Mouse (Mus musculus): ENCODE measurements around the gene Megf11. TPM values are rescaled to one million over a fixed set of nuclear protein-coding genes. Genes with fewer than 3 reads are reported as not detected.
A peak's percentile ranks its signal among the peaks of the same experiment; 100 is the strongest.
"Not testable (repeated sequence)": the region's sequence is repeated elsewhere in the genome, so short reads cannot be mapped to it uniquely, and the experiment has no call there.

Megf11 gene
- total RNA-seq, 2 experiments from 2014 or later: 16.3 to 16.7 TPM

- DNase-seq: no peak
Observed at GRCm38 (mm10) chr9:64654723-64655122, 269.3 kb downstream of the Megf11 start.

- no peak for DNase-seq
Observed at GRCm38 (mm10) chr9:64656613-64657012, 271.2 kb downstream of the Megf11 start.

DNA sequence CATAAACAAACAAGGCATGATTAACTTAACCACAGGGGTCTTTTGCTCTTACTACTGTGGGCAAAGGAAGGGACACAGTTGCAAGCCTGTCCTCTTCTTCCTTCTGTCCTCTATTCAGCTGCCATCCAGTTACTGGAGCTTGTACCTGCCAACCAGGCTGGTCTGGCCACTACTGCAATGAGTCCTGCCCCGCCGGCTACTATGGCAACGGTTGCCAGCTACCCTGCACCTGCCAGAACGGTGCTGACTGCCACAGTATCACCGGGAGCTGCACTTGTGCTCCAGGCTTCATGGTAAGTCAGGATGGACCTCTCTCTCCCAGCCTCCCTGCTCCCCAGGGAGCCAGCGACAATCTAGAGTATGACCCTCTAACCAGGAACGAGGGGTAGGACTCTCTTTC is 274.8 kb downstream of the Megf11 start:
- DNase-seq: no peak

- no peak for DNase-seq
Observed at GRCm38 (mm10) chr9:64664612-64665011, 279.2 kb downstream of the Megf11 start.

DNA sequence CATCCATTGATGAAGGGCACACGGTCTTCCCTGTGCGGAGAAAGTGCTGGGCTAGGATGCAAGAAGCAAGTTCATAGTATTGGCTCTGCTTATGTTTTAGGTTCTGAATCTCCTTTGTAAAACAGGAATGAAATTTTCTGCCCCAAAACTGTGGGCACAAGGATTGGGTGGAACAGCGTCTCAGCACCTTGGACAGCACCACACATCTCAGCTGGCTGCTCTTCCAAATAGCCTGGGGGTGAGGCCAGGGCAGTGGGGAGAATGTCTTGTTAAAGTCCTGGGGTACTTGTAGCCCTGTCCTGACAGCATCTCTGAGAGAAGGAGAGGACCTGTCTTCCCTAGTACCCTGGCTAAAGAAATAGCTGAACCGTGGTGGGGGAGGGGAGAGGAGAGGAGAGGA is 281.1 kb downstream of the Megf11 start:
- DNase-seq: no peak

- DNase-seq: no peak
Observed at GRCm38 (mm10) chr9:64667513-64667912, 282.1 kb downstream of the Megf11 start.

GRCm38 (mm10) chr9:64668001-64668400 is 282.6 kb downstream of the Megf11 start:
- no peak for DNase-seq

DNA sequence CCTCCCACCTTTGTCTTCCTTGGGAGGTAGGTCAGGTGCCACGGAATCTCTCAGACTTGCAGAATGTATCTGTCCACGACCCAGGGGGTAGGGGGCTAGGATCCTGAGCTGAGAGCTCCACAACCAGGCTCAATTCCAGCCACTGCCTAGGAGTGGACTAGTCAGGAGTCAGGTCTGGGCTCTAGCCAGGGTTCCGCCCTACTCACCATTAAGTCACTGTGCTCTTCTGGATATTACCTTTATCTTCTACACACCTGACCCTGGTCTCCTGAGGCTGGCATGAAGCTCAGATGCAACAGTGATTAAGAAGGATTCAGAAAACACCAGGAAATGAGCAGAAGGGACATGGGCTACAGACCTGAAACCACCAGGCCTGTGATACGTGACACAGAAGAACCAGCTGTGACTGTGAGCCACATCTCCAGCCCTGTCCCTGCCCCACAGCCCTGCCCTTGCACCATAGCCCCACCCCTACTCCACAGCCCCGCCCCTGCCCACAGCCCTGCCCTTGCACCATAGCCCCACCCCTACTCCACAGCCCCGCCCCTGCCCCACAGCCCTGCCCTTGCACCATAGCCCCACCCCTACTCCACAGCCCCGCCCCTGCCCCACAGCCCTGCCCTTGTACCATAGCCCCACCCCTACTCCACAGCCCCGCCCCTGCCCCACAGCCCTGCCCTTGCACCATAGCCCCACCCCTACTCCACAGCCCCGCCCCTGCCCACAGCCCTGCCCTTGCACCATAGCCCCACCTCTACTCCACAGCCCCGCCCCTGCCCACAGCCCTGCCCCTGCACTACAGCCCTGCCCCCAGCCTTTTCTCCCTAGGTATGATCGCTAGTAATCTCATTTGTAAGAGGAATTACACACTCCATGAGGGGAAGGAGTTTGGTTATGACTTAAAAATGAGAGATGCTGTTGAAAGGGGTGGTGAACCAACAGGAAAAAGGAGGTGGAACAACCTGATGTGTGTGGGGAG is 286.2 kb downstream of the Megf11 start:
- not testable (repeated sequence) for DNase-seq

GRCm38 (mm10) chr9:64687122-64688014 is 301.9 kb downstream of the Megf11 start:
- DNase-seq: no peak

GRCm38 (mm10) chr9:64688015-64688394 is 302.6 kb downstream of the Megf11 start:
- DNase-seq: no peak

DNA sequence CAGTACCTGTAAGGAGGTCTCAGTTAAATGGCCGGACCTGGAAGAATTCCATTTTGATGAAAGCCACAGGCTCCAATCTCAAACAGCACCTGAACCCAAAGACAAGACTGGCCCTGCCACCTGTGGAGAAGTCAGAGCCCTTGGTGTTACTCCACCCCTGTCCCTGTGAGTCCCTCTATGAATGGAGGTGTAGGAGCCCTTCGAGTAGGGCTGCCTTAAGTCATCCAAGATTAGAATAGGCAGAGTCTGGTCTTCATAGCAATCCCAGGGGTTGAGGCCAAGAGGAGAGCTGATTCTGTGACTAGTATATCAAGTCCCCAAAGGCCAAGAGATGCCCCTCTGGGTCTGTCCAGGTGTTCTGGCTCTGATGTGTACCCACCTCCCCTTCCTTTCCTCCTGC is 305.3 kb downstream of the Megf11 start:
- DNase-seq: no peak

DNA sequence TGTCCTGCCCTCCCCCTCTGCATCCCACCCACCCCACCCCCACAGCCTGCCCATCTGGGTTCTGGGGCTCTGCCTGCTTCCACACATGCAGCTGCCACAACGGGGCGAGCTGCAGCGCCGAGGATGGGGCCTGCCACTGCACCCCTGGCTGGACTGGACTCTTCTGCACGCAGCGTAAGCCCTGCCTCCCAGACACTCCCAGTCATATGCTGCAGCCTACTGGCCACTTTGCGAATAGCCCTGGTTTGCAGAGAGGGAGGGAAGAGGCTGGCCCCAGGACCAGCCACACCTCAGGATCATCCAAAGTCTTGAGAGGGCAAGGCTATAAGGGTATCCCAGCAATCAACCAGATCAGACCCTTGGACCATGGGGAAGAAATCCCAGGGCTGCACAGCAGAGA is 305.8 kb downstream of the Megf11 start:
- peak; percentile 46 to 49 for DNase-seq

DNA sequence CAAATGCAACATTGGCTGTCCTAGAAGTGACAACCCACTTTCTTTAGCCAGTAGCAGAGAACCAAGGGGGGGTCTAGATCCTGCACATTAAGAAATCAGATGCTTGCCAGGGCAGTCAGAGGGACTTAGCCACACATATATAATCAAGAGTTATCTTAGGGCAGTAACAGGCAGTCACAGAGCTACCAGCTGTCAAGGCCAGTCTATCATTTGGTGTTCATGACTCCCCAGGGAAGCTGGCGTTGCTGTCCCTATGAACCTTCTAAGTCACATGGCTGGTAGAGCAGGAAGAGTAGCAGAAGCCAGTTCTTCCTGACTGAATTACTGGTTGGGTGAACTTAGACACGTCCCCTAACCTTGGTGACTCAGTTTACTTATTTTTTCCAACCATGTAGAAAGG is 307.7 kb downstream of the Megf11 start:
- DNase-seq: no peak

DNA sequence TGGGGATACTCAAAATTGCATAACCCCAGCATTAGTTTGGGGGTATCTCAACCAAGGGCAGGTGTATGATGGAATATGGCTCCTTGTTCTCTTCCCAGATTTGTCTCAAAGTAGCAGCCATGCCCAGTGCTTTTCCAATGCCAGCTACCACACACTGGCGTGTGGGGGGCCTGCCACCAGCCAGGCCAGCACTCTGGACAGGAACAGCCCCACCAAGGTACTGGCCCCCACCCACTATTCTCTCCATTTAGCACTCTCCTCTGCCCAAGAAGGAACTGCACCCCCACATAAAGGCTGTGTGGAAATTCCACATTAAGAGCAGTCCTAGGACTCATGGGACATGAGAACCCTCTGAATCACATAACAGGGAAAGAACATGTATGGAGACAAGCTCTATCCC is 309.8 kb downstream of the Megf11 start:
- no peak for DNase-seq

DNA sequence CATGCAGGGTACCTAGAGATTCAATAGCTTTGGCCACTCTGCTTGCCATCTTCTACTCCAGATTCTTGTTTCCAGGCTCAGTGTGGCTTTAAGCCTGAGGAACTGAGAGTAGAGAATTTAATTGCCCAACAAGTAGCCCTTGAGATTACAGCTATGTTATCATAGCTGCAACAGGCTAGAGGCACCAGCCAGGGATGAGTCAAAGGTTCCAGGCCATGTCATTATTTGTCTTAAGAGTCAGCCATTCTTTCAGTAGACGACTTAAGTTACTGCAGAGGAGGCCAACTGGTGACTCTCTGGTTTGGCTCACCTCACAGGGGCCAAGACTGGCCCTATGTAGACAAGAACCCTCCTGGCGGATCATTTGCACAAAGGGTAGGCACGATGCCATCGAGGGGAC is 311.0 kb downstream of the Megf11 start:
- no peak for DNase-seq

DNA sequence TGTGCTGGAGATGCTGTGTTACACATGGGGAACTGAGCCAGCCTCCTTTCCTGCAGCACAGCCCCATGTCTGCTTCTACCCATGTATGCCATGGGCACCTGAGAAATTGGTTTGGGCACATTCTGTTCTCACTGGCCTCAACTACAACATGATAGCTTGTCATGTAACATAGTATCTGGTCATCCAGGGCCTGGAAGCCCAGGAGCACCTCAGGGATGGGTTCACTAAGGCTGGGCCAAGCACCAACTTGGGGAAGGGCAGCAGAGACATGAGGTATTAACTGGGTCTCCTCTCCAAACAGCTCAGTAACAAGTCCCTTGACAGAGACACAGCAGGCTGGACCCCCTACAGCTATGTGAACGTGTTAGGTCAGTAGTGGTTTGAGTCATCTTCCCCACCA is 311.6 kb downstream of the Megf11 start:
- DNase-seq: no peak

DNA sequence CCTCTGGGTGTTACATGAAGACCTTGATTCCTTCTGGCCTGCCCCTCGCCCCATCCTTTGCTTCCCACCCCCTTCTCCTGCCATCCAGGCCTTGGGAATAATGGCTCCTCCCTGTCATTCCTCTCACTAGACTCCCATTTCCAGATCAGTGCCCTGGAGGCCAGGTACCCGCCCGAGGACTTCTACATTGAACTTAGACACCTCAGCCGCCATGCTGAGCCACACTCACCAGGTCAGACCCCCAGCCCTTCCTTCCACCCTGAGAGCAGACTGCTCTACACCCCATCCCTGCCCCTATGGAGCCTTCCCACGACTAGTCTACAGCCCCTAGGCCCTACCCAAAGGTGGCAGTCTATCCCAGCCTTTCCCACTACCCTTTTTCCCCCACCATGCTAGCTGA is 312.3 kb downstream of the Megf11 start:
- DNase-seq: no peak

GRCm38 (mm10) chr9:64698586-64698985 is 313.2 kb downstream of the Megf11 start:
- no peak for DNase-seq

DNA sequence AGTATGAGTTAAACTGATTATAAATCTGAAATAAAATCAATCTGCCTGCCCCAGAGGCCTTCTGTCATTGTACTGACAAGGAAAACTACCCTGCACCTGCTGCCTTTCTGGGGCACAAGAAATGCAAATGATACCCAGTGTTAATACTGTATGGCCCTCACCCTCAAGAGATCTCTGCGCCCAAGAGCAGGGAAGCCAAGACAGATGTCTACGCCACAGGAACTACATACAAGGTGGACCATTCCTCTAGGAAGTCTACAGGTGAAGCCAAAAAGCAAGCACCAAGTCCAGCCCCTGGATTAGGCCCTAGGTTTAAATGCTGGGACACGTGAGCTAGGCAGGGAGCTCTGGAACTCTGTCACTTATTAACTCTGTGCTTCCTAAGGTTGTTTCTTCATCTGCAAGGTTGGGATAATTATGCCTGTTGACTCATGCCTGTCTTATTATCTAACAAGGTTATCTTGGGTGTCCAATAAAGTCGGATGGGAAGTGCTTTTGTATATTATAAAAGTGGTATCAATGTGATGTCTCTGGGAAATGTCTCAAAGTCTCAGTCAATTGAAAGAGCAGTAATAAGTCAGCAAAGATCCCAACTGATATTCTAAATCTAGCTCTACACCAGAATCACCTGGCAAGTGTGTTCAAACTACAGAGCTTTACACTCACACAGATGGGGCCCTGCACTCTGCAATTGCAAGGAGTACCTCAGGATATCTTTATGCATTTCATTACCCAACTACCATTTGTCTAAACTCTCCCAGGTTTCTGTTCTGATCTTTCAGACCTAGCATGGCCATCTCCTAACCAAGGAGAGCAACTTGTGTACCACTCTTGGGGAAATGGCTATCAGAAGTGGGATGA is 315.3 kb downstream of the Megf11 start:
- DNase-seq: no peak

DNA sequence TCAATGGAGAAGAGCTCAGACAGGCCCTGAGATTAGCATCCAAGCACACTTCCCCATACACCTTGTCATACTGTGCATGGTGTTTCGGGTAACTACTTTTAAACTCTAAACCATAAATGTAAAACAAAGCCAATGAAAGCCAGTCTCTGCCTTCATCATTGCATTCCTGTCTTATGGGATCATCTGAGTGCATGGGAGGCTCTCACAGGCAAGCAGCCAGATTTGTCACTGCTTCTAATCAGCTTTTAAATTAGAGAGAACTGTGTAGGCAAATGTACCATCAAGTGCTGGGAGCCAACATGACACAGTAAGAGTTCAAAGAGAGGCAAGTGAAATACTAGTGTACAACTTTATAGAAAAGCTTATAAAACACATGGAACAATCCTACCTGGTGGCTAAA is 316.2 kb downstream of the Megf11 start:
- DNase-seq: peak in 1 of 2 experiments; percentile 43

GRCm38 (mm10) chr9:64702391-64702790 is 317.0 kb downstream of the Megf11 start:
- DNase-seq: no peak

DNA sequence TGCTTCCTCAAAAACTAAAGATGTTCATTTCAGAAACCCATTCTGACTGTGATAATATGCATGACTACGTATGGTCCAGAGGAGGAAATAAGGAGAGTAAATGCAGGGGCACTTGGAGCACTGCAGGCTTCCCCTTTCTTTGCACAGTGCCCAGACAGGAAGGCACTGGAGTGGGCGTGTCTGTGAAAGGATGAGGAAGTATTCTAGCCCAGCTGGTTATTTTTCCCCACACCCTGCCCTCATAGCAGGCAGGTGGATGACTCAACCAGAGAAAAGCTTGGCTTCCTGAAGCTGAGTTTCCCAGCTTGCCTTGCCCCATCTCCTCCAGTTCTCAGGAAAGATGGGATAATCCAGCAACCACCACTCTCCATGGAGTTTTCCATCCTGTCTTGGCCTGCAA is 317.5 kb downstream of the Megf11 start:
- no peak for DNase-seq

Data from layer of hippocampus, postnatal 36 days (tissue).